Mouse (Mus musculus): ENCODE results near the gene Hdac2. TPM values are rescaled to one million over a fixed set of nuclear protein-coding genes. Genes with fewer than 3 reads are reported as not detected.

The Hdac2 gene
- 10 to 100 TPM; 97.2 to 99.5 TPM for total RNA-seq (2021)
- long read RNA-seq, experiment 1, transcript Hdac2-201 (14 exons, 2,005 nt) = major isoform, 168 of 179 reads
- long read RNA-seq, experiment 1, partial matches to known transcripts = 3 of 179 reads
- long read RNA-seq, experiment 1, other reads (novel, unspliced or antisense) = 8 of 179 reads
- long read RNA-seq, experiment 2, transcript Hdac2-201 (14 exons, 2,005 nt) = major isoform, 128 of 140 reads
- long read RNA-seq, experiment 2, partial matches to known transcripts = 3 of 140 reads
- long read RNA-seq, experiment 2, other reads (novel, unspliced or antisense) = 8 of 140 reads

- intact Hi-C loops (cut with DNase I) = no loop called here
- DNase-seq (ENCODE audit: low spot score in 2 of 2) = peak; percentile 86 to 89
Measured at GRCm38 (mm10) chr10:36974086-36974675, at the start of gene Hdac2. Gene Hdac2 (plus strand): TSS chr10:36974544.

GRCm38 (mm10) chr10:36928212-36928611, 46.1 kb upstream of the Hdac2 start:
- intact Hi-C loops (cut with DNase I) = no loop called here
- no peak for DNase-seq (ENCODE audit: low spot score in 2 of 2)

DNA sequence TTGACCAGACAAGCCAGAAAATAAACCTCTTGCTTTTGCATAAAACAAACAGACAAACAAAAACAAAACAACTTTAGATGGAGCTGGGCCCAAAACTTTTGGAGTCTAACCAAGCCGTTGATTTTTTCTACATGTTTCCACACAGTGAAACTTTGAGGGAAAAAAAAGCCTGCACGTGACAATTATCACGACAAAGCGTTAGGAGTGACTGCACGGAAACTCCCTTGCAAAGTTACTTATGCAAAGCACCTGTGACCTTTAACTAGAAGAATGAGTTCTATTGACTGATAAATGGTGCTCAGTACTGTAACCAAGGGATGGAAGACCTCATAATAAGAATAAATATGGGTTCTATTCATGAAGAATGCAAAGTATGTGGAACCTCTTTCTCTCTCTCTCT, 38.5 kb upstream of the Hdac2 start:
- intact Hi-C loops (cut with DNase I) = no loop called here
- DNase-seq (ENCODE audit: low spot score in 2 of 2) = no peak

DNA sequence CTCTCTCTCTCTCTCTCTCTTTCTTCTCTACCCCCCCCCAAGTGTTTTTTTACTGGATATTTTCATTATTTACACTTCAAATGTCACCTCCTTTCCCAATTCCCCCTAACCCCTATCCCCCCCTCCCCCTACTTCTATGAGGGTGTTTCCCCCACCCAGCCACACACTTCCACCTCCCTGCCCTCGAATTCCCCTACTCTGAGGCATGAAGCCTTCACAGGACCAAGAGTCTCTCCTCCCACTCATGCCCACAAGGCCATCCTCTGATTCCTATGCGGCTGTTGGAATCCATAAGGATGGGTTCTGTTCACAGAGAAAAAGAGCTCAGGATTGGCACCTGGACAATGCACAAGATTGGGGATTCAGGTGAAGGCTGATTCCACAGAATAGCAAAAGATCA, 38.1 kb upstream of the Hdac2 start:
- intact Hi-C loops (cut with DNase I) = no loop called here

DNA sequence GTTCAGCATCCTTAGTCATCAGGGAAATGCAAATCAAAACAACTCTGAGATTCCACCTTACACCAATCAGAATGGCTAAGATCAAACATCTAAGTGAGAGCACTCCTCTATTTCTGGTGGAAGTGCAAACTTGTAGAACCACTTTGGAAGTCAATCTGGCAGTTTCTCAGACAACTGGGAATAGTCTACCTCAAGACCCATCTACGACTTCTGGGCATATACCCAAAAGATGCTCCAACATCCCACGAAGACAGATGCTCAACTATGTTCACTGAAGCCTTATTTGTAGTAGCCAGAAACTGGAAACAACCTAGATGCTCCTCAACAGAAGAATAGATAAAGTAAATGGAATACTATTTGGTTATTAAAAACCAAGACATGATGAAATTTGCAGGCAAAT, 22.6 kb upstream of the Hdac2 start:
- peak in 1 of 2 experiments; percentile 30 for DNase-seq (ENCODE audit: low spot score in 2 of 2)
- intact Hi-C loops (cut with DNase I) = no loop called here

More for the DNA sequence above, 38.1 kb upstream of the Hdac2 start:
- DNase-seq (ENCODE audit: low spot score in 2 of 2) = no peak

DNA sequence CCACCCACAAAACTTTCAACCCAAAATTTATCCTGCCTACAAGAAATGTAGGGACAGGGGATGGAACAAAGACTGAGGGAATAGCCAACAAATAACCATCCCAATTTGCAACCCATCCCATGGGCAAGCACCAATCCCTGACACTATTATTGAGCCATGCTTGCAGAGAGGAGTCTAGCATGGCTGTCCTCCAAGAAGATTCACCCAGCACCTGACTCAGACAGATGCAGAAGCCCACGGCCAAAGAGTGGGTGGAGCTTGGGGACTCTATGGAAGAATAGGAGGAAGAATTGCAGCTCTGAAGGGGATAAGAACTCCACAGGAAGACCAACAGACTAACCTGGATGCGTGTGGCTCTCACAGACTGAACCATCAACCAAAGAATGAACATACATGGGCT, 21.7 kb upstream of the Hdac2 start:
- intact Hi-C loops (cut with DNase I) = no loop called here
- DNase-seq (ENCODE audit: low spot score in 2 of 2) = no peak

- DNase-seq (ENCODE audit: low spot score in 2 of 2) = no peak
- intact Hi-C loops (cut with DNase I) = no loop called here
Measured at GRCm38 (mm10) chr10:36959563-36960110, 14.7 kb upstream of the Hdac2 start.

DNA sequence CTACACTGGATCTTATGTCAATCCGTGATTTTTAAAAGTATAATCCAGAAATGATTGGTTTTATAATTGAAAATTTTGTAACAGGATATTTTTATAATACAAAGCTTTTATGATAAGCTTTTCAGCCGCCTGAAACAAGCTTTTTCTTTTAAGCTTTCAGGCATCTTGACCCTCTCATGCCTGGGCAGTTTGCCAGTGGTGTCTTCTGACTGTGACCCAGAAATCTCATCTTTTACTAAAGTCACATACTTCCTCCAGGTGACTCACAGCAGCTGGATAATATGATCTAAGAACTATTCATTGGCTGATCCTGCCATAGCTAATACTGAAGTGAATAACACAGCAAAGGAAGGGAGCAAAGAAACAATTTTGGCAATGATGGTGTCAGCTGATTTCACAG, 9.9 kb upstream of the Hdac2 start:
- intact Hi-C loops (cut with DNase I) = no loop called here
- no peak for DNase-seq (ENCODE audit: low spot score in 2 of 2)

DNA sequence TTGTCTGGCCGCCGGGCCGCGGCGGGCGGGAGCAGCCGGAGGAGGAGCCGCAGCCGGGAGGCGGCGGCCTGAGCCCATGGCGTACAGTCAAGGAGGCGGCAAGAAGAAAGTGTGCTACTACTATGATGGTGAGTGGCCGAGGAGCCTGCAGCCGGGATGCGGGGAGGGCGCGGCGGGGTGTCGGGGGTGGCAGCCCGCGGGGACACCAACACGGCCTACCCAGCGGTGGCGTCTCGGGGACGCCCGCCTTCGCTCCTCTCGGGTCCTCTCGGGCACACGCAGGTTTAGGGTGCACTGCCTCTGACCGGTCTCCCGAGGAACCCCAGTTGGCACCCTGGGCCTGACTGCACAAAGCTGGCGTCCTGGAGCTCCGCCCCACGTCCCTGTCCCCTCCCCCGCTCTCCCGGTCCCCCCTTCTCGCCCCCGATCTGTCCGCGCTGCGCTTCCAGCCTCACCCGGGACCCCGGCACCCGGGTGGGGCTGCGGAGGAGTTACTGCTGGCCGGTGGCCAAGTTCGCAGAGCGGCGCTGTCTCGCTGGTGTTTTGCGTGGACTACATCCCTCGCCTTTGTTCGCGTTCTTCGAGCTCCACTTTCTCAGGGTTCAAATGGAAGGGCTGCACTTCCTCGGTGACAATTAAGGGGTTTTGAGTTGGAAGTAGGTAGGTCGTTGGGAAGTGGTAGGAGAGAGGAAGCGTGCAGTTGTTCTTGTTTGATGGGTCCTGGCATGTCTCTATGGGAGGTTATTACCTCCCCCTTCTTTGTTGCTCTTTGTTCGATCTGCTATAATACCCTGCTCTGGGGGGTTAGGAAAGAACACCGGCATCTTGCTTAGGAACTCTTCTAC, 554 bp downstream of the Hdac2 start:
- intact Hi-C loops (cut with DNase I) = no loop called here
- peak; percentile 58 to 64 for DNase-seq (ENCODE audit: low spot score in 2 of 2)

DNA sequence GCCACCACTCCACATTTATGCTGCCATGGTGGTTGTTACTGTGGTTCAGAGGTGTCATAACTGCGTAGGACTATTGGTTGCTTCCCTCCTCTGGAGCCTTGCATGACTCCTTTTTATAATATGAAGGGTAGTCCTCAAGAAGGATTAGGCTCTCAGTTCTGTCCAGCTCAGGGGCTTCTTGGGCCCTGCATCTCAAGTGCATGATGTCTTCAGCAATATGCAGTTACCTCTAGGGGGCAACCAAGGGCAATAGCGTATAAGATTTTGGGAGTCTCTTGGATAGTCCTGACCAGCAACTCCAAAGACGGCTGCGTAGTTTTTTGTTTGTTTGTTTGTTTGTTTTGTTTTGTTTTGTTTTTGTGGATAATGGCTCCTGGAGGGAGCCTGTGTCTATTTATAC, 7.5 kb downstream of the Hdac2 start:
- no peak for DNase-seq (ENCODE audit: low spot score in 2 of 2)
- intact Hi-C loops (cut with DNase I) = no loop called here

GRCm38 (mm10) chr10:36992149-36992548, 17.8 kb downstream of the Hdac2 start:
- DNase-seq (ENCODE audit: low spot score in 2 of 2) = no peak
- intact Hi-C loops (cut with DNase I) = no loop called here

- intact Hi-C loops (cut with DNase I) = no loop called here
Measured at GRCm38 (mm10) chr10:37000839-37001238, 26.5 kb downstream of the Hdac2 start.

GRCm38 (mm10) chr10:37014274-37015107, 40.1 kb downstream of the Hdac2 start:
- peak; percentile 67 to 83 for DNase-seq (ENCODE audit: low spot score in 2 of 2)
- intact Hi-C loops (cut with DNase I) = loop anchor here (10.0 kb wide), 1 partner anchor 1540 kb away; no protein-coding TSS in a partner anchor

More at GRCm38 (mm10) chr10:37000839-37001238, 26.5 kb downstream of the Hdac2 start:
- no peak for DNase-seq (ENCODE audit: low spot score in 2 of 2)

DNA sequence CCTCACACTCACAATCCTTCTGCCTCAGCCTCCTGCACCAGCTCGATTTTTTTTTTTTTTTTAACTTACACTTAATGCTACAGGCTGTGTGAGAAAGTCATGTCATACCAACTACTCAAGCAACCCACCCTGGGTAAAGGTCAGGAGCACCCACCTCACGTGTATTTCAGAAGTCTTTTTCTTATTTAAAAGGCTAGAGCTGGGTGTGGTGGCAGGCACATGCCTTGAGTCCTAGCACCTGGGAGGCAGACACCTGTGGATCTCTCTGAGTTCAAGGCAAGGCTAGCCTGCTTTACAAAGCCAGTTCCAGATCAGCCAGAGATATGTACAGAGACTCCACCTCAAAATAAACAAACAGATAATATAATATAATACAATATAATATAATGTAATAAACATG, 41.4 kb downstream of the Hdac2 start:
- intact Hi-C loops (cut with DNase I) = loop anchor here (10.0 kb wide), 1 partner anchor 1539 kb away; no protein-coding TSS in a partner anchor

DNA sequence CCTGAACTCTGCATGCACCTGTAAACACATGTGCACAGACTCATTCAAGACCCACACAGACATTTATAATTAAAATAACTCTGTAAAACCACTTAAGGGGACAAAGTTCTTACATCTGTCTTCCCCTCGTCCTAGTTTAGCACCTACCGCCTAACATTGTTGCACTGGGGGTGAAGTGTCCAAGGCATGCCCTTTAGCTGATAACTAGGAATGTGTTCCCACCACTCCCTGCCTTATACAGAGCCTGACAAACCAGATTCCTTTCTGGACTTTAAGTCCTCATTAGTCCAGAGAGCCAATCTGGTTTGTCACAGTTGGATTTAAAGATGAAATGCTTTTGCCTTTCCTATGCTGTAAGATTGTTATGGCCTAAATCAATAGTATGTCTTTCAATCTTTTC, 41.9 kb downstream of the Hdac2 start:
- DNase-seq (ENCODE audit: low spot score in 2 of 2) = no peak
- intact Hi-C loops (cut with DNase I) = loop anchor here (10.0 kb wide), 1 partner anchor 1539 kb away; no protein-coding TSS in a partner anchor

More for the DNA sequence above, 41.4 kb downstream of the Hdac2 start:
- DNase-seq (ENCODE audit: low spot score in 2 of 2) = no peak

DNA sequence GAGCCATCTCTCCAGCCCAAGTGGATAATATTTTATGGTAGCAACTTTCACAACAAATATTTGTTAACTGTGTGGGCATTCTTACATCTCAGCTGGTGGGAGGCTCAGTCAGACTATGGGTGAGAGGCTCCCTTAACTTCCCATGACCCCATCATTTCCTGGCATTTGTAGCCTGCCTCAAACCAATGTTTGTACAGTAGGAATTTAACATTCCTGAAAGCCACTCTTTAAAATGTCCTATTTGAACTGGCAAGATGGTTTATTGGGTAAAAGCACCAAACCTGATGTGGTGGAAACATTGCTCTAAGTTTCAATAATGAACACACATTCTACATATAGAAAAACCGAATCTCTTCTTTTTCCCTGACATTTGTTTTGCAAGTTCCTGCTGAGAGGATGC, 50.0 kb downstream of the Hdac2 start:
- intact Hi-C loops (cut with DNase I) = no loop called here
- DNase-seq (ENCODE audit: low spot score in 2 of 2) = no peak

DNA sequence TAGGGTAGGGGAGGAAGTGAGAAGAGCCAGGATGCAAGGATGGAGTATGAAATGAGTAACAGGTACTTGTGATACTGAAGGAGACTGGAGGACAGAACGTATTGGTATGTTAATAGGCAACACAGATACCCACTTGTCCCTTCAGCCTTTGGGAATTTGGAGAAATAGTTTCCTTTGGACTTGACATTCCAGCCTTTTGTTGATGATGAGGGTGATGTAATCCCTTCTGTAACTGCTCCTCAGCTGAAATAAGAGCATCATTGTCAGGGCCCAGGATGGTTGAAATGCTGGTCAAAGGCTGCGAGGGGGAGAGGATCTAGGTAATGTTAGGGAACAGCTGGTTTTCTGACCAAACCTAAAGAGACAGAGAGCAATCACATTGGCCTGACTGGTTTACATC, 54.3 kb downstream of the Hdac2 start:
- DNase-seq (ENCODE audit: low spot score in 2 of 2) = no peak
- intact Hi-C loops (cut with DNase I) = no loop called here

- DNase-seq (ENCODE audit: low spot score in 2 of 2) = no peak
- intact Hi-C loops (cut with DNase I) = no loop called here
Measured at GRCm38 (mm10) chr10:37035090-37035497, 60.8 kb downstream of the Hdac2 start.

DNA sequence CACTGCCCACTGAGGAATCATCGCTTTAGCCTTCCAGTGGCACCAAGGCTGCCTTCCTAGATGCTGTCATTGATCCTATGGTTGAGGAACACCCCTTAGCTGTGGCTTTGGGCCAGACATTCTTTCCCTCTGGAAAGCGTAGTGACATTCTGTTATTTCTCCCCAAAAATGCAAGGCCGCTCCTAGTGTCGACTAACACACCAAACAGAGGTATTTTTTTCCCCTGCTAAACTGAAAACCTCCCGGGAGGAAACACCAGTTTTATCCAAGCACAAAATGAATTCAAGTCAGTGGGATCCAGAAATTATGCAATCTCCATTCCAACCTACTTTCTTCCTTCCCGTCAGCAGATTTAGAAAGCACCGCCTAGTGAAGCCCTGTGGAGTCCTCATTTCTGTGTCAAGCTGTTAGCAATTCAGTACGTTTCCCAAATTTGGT, 73.3 kb downstream of the Hdac2 start:
- DNase-seq (ENCODE audit: low spot score in 2 of 2) = peak; percentile 49 to 69
- intact Hi-C loops (cut with DNase I) = no loop called here
